Mouse (Mus musculus): ENCODE measurements around the gene Stk32b.

Stk32b gene

DNA sequence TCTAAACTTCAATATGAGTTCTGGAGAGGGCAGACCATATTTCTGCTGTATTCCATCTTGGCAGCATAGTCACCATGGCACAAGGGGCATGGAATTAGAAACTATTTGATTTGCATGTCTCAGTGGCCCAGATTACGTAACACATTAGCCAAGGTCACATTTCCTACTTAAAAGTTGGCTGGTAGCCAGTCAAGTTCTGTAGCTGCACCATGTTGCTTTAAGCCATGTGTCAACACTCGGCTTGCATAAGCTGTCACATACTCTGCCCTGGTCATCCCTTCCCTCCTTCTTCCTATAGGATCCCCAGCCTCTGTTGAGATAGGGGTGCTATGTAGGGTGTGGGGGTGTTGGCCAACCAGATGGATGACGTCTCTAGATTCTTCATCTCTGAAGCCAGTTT, 196.5 kb downstream of the Stk32b start:
- DNase-seq (ENCODE audit: low spot score in 2 of 2), result no peak

DNA sequence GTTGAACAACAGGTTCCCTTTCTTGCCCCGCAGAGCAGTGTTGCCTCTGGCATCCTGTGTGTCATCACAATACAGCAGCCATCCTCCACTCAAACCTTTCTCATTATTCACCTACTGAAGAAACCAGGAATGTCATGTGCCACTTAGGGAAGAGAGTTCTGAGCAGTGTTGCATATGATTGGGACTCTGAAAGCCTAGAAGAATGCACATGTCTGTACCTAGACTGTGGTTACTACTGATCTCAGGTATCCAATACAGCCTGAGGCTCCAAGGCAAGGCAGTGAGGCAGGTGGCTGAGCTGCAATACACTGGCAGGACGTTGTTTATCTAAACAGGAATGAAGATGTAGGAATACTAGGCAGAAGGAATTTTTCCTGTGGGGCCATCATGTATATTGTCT, 204.5 kb downstream of the Stk32b start:
- no peak for DNase-seq (ENCODE audit: low spot score in 2 of 2)

DNA sequence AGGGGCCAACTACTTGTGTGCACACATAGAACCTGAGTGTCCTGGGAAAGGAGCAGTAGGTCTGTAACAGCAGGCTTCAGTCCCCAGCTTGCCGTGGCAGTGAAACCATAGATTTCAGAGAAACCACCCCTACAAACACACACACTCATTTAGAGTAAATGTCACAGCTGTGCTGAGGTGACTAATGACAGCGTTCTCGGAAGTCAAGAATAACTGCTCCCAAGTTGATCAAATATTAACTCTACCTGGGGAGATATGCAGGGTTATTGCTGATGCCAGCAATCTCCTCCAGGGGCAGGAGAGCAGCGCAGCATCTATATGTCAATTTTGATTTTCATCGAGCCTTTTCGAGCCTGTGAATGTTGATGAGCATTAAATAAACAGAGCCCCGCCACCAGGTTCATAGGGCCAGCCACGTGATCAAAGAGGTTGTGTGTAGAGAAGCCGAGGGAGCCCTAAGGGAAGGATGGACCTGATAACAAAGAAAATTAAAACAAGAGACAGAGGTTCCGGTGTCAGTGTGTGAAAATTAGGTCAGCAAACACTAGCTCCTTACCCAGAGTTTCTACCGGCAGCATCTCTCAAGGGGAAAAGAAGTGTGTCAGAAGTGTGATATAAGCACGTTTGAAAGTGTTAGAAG, 210.0 kb downstream of the Stk32b start:
- DNase-seq (ENCODE audit: low spot score in 2 of 2), result no peak

DNA sequence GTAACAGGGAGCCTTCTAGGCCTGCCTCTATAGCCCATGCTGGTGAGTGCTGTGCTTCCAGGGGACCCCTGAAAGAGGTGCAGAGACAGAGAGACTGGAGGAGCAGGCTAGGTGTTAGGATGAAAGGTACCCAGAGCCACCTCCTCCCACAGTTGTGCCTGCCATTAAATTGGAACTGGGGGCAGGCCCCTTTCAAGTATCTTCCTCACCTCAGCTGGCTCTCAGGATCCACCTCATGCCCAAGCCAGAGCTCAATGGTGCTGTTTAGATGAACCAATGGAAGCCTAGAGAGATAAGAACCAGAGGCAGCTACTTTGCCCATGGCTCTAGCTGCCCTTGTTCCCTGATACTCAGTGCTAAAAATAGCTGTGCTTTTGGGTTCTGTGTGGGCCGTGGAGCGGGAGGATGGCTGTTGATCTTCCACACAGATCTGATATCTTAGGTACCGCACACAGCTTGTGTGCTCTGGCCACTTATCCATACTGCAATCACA, 221.9 kb downstream of the Stk32b start:
- DNase-seq (ENCODE audit: low spot score in 2 of 2), result no peak

DNA sequence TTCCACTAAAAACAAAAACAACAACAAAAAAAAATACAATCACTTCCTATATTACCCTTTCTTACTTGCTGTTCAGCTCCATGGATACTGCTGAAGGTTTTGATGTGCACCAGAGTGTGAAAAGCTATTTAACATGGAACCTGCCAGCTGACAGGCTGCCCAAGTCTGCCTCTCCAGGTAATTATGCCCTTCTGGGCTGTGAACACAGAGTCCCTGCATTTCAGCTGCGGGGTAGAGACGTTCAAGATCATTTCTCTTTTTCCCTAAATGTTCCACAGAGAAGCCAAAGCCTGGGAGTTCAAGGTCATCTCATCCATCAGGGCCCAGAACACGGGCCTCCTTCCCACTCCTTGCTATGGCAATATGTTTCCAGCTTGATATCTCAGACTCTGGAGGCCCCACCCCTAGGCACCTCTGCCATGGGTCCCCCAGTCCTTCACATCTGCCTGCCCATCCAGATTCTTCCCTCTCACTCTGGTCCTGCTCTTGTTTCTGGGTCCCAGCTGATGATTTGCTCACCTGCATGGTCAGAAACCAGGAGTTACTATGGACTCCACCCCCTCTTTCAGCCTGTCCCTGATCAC, 244.9 kb downstream of the Stk32b start:
- no peak for DNase-seq (ENCODE audit: low spot score in 2 of 2)

DNA sequence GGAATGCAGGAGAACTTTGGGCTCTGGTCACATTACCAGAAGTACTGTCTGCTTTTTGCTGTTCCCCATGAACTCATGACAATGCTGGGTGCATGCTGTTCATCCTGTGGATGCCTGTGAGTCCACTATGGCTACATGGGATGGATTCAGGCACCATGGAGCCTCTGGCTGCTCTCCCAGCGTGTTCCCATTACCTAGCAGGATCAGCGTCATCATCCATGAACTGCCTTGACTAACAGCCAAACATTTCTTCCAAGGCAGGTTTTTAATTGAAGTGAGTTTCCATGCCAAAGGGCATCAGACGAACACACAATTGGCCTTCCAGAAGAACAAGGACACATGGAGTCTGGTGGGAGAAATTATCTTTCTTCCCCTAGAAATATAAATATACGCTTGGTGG, 245.4 kb downstream of the Stk32b start:
- DNase-seq (ENCODE audit: low spot score in 2 of 2), result no peak

DNA sequence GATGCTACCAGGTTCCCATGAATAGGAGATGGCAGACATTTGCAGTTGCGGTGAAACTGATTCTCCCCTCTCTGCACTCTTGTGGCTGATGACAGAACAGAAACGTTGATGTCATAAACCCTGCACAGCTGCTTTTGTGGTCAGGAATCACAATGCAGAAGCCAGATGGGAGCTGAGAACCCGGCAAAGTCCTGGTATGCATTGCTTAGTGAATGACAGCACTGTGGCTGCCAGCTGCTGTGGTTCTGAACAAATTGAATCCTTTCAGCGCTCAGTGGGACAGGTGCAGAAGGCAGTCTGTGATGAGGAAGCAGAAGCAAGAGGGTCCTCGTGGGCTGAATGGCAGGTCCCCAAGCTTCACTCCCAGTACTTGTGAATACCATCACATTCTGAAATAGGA, 247.9 kb downstream of the Stk32b start:
- DNase-seq (ENCODE audit: low spot score in 2 of 2), result no peak

DNA sequence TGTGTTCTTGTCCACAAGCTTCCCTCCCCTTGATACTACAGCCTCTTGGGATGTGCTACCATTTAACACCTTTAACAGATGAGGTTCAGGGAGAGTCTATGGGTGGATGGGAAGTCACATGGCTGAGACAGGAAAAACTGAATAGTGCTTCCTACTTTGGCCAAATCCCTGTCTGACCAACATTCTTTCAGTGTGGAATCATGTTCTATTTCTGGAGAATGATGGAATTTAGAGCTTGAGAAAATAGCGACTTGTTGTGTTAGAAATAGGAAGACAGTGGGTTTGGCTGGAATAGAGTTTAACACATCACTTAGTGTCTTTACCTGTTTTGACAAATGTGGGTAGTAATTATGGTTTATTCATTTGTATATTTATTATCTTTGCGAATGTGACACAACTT, 249.3 kb downstream of the Stk32b start:
- no peak for DNase-seq (ENCODE audit: low spot score in 2 of 2)

DNA sequence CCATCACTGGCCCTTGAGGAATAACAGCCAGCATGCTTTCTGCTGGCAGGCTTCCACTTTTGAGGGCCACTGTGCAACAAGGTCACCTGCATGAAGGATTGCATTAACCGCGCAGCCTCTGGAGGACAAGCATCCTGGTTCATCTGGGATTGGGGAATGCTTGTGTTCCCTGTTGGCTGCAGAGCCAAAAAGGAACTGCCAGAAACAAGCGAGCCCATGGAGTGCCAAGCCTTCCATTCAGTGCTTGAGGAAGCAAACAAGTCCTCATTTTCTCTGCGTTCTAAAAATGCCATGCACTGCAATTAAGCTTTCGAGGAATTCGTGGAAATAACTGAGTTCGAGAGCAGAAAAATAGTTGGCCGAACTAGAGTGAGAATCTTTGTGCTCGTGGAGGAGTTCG, 251.5 kb downstream of the Stk32b start:
- DNase-seq (ENCODE audit: low spot score in 2 of 2), result peak; percentile 59 to 66

DNA sequence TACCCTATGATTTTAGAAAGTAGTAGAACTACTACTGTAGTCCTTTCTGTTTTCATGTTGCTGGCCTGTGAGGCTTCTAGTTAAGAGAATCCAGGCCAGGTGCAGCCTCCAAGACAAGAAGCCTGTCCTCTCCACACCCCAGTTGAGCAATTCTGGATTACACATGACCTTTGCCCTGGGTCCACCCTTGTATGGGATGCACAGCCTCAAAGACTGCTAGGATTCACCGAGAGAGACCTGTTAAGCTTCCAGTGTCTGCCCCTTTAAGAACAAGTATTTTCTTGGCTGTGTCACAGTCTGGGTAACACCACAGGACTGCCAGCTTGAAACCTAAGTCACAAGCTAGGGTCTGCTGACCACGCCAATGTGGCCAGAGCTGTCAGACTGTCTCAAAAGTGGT, 258.7 kb downstream of the Stk32b start:
- no peak for DNase-seq (ENCODE audit: low spot score in 2 of 2)

DNA sequence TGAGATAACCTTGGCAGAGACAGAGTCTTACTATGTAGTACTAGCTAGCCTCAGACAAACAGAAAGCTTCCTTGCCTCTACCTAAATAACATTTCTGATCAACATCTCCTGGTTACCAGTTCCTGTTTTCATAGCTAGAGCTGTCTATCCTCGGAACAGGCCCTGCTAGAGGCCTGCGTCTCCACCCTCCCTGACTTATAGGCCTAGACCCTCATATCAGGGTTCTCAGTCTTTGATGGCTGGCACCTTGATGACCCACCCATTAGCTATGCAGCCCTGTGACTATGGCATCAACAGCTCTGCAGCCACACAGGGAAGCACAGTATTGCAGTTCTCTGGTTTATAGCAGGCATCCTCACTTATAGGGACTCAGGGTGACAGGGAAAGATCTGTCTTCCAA, 259.1 kb downstream of the Stk32b start:
- DNase-seq (ENCODE audit: low spot score in 2 of 2), result no peak

DNA sequence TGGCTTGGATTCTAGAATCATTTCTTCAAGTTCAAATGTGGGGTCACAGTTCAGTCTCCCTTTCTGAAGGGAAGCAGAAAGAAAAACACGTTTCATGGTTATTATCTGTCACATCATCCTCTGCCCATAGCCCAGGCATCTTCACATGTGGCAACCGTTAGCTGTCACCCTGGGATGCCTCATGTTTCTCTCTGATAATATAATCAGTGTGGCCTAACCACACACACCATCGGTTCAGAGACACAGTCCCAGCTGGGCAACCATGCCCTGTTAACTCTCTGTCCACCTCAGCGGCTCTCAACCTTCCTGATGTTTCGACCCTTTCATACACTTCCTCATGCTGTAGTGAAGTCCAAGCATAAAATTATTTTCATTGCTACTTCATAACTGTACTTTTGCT, 259.8 kb downstream of the Stk32b start:
- DNase-seq (ENCODE audit: low spot score in 2 of 2), result no peak

DNA sequence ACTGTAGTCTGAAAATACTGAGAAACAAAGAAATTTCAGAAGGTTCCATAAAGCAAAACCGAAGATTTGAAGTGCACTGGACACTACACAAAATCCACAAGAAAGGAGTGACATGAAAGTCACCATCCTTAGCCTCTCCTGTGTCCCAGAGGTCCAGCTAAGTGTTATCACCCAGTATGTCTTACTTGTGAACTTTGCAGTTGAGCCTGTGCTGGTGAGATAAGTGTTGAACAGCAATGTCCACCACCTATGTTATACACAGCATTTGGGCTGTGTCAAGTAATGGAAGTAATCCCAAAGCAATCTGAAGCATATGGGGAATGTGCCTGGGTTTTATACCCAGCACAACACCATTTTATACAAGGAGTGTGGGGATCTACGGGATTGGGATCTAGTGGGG, 260.4 kb downstream of the Stk32b start:
- DNase-seq (ENCODE audit: low spot score in 2 of 2), result no peak

DNA sequence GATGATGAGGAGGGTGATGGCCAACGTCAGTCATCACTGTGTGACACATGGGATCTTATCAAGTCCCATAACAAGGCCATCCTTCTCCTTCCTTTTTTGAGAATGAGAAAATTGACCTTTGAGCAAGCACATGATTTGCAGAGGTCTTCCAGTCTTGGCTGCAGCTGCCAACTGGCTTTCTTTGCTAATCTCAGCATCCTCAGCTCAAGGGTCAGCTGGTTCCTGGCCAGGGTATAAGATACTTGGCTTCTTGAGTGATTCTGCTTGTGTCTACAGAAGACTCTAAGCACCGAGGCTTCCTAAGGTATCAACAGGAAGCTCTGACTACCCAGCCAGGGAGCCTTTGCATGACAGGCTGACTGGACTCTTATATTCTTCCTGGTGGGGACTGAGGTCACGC, 269.4 kb downstream of the Stk32b start:
- DNase-seq (ENCODE audit: low spot score in 2 of 2), result no peak

DNA sequence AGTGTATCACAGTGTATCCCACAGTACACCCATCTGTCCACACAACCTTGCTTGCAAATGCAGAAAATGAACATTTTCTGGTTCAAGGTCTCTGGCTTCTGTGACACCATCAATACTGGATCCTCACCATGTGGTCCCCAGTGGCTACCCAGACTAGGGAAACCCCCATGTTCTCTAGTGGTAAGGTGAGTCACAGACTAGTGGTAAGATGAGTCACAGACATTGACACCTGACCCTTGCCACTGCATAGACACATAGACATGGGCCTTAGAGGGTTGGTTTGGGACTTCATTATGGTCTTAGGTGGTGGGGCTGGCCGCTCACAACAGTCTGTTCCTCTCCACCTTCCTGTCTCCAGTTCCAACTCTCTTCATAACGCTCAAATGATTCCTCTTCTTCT, 274.2 kb downstream of the Stk32b start:
- no peak for DNase-seq (ENCODE audit: low spot score in 2 of 2)

DNA sequence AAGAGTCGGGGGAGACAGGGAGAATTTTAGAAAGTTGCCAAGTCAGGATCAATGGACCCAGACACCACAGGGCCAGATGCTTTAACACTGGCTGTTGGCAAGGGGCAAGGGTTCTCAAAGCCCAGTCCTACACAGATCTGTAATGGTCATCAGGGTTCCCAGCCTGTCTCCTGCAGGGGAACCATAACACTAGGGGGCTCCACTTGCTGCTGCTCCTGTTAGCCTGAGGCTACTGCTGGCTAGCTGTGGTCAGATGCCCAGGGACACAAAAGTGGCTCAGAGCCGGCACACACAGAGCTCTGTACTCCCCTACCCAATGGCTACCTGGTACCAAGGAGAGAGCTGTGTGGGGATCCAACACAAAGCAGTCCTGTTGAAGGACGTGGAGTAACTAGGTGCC, 281.6 kb downstream of the Stk32b start:
- DNase-seq (ENCODE audit: low spot score in 2 of 2), result no peak

DNA sequence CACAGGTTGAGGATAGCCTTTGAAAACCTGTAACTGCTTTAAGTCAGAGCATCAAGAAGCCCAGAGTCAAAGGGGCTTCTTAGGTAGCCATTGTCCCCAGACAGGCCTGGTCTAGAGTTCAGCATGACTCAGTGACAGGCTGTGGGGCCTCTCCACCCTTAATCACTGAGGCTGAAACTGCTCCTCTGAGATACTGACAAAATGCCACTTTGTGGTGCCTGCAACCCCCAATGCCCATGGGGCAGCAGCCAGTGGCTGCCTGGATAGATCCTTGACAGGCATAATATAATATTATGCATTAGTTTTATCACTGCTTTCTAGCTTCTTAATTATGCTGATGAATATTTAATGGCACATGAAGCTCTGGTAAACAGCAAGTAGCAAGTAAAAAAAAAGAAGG, 289.8 kb downstream of the Stk32b start:
- DNase-seq (ENCODE audit: low spot score in 2 of 2), result no peak

DNA sequence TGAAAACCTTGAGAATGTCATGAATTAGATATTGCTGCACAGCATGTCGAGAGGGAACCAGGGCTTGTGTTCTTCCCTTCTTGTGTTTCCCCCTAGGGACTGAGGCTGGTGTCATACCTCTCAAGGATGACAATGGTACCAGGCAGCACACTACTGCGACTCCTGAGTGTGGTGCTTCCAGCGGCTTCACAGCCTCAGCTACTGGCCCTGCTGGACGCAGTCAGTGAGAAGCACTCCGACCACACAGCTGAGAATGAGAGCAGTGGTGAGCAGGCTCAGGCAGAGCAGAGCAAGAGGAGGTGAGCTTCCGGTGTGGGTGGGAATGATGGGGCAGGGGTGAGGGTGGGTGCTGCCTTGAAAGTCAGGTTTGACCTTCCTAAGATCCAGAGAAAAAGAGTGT, 297.9 kb downstream of the Stk32b start:
- DNase-seq (ENCODE audit: low spot score in 2 of 2), result no peak

Measured in right cerebral cortex, postnatal 10 days (tissue).